Mouse (Mus musculus): ENCODE measurements around the gene Fbxo11. TPM values are rescaled to one million over a fixed set of nuclear protein-coding genes. Genes with fewer than 3 reads are reported as not detected.
A peak's percentile ranks its signal among the peaks of the same experiment; 100 is the strongest.
"Not testable (repeated sequence)": the region's sequence is repeated elsewhere in the genome, so short reads cannot be mapped to it uniquely, and the experiment has no call there.

Fbxo11 gene
- polyA plus RNA-seq, 1 experiment from 2014 or later = 33.6 TPM

GRCm38 (mm10) chr17:87985916-87986315 is 79.2 kb downstream of the Fbxo11 start:
- no peak; the same call in 1 of the 2 replicates for ATAC-seq (replicated peaks)
- H3K36me3 ChIP-seq (replicated peaks) = peaks cover 60% of the 10 kb centered on the region

DNA sequence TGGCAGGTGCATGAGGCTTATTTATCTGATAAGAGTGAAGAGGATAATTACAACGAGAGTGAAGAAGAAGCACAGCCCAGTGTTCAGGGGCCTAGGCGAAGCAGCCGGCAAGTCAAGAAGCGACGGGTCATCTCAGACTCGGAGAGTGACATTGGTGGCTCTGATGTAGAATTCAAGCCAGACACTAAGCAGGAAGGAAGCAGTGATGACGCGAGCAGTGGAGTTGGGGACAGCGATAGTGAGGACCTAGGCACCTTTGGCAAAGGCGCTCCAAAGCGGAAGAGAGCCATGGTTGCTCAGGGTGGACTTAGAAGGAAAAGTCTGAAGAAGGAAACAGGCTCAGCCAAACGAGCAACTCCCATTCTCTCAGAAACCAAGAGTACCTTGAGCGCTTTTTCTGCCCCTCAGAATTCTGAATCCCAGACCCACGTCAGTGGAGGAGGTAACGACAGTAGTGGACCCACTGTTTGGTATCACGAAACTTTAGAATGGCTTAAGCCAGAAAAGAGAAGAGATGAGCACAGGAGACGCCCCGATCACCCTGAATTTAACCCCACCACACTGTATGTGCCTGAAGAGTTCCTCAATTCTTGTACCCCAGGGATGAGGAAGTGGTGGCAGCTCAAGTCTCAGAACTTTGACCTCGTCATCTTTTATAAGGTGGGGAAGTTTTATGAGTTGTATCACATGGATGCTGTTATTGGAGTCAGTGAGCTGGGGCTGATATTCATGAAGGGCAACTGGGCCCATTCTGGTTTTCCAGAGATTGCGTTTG is 80.5 kb downstream of the Fbxo11 start:
- Histone ChIP-seq H3K9ac (no peak overlapping the region), H3K4me3 (no peak overlapping the region), H3K27ac (no peak overlapping the region), H3K4me2 (no peak overlapping the region), H3K4me1 (no peaks in the 10 kb centered on the region), H3K9me3 (no peaks in the 10 kb centered on the region), H3K36me3 (replicated peaks) (peaks cover 53% of the 10 kb centered on the region), H3K27me3 (replicated peaks) (no peaks in the 10 kb centered on the region)
- WGBS = 92% methylated on average over 20 of the region's 20 CpGs
- ATAC-seq (replicated peaks) = no peak

More at GRCm38 (mm10) chr17:87985916-87986315, 79.2 kb downstream of the Fbxo11 start:
- H3K4me2 ChIP-seq = no peak overlapping the region
- H3K4me3 ChIP-seq = no peak overlapping the region
- H3K4me1 ChIP-seq = no peaks in the 10 kb centered on the region
- 81% methylated on average over 8 of the region's 8 CpGs for WGBS
- no peaks in the 10 kb centered on the region for H3K9me3 ChIP-seq
- no peaks in the 10 kb centered on the region for H3K27me3 ChIP-seq (replicated peaks)
- H3K9ac ChIP-seq = no peak overlapping the region
- no peak overlapping the region for H3K27ac ChIP-seq

DNA sequence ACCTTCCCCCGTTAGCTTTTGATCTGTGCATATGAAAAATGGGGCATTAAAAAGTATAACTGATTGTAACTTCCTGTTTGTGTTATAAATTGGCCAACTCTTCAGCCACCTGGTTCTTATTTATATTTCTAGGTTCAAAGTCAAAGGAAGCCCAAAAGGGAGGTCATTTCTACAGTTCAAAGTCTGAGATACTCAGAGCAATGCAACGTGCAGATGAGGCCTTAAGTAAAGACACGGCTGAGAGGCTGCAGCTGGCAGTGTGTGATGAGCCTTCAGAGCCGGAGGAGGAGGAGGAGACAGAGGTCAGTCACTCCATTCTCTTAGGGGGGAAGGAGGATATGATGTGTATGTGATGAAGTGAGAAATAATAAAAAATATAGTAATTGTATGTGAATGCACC is 81.8 kb downstream of the Fbxo11 start:
- 77% methylated on average over 4 of the region's 4 CpGs for WGBS
- no peaks in the 10 kb centered on the region for H3K9me3 ChIP-seq
- no peak overlapping the region for H3K4me2 ChIP-seq
- no peaks in the 10 kb centered on the region for H3K27me3 ChIP-seq (replicated peaks)
- no peaks in the 10 kb centered on the region for H3K4me1 ChIP-seq
- no peak overlapping the region for H3K9ac ChIP-seq
- no peak overlapping the region for H3K27ac ChIP-seq
- ATAC-seq (replicated peaks) = no peak
- H3K36me3 ChIP-seq (replicated peaks) = peaks cover 42% of the 10 kb centered on the region
- H3K4me3 ChIP-seq = no peak overlapping the region

DNA sequence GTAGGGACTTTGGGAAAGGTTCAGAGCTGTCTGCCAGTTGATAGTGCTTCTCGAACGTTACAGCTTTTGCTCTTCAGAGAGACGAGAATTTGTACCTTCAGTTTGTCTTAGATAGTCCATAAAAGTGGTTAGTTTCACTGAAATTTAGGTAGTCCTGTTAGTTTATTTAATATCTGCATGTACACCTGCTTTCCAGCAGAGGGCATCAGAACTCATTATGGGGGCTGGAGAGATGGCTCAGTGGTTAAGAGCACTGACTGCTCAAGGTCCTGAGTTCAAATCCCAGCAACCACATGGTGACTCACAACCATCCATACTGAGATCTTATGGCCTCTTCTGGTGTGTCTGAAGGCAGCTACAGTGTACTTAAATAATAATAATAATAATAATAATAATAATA is 83.0 kb downstream of the Fbxo11 start:
- no peaks in the 10 kb centered on the region for H3K4me1 ChIP-seq
- peaks cover 37% of the 10 kb centered on the region; the same call in 1 of the 2 replicates for H3K36me3 ChIP-seq (replicated peaks)
- H3K27ac ChIP-seq = no peak overlapping the region
- no peak overlapping the region for H3K4me2 ChIP-seq
- H3K4me3 ChIP-seq = no peak overlapping the region
- H3K9me3 ChIP-seq = no peaks in the 10 kb centered on the region
- no peaks in the 10 kb centered on the region for H3K27me3 ChIP-seq (replicated peaks)
- no peak for ATAC-seq (replicated peaks)
- WGBS = 89% methylated on average over 3 of the region's 3 CpGs
- no peak overlapping the region for H3K9ac ChIP-seq

DNA sequence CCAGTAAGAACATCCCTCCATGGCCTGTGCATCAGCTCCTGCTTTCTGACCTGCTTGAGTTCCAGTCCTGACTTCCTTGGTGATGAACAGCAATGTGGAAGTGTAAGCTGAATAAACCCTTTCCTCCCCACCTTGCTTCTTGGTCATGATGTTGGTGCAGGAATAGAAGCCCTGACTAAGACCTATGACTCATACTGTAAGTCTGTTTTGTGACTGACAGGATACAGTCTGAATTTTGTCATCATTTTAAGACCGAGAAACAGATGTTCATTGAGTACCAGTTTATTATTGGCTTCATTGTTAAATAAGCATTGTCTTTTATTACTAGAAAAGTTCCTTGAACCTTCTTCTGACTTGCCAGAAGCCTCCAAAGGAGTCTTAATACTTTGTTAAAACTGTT is 85.4 kb downstream of the Fbxo11 start:
- ATAC-seq (replicated peaks) = not testable (repeated sequence)
- WGBS = 93% methylated on average over 1 of the region's 1 CpGs
- H3K4me1 ChIP-seq = peaks cover 10% of the 10 kb centered on the region

DNA sequence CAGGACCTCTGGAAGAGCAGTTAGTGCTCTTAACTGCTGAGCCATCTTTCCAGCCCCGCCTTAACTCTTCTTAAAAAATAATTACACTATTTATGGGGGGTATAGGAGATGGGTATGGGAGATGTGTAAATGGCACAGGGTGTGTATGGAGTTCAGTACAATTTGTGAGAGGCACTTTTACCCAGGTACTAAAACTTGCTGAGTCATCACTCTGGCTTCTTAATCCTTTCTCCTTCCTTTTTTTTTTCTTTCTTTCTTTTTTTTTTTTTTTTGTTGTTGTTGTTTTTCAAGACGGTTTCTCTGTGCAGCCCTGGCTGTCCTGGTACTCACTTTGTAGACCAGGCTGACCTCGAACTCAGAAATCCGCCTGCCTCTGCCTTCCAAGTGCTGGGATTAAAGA is 88.2 kb downstream of the Fbxo11 start:
- ATAC-seq (replicated peaks); H3K9ac ChIP-seq; H3K27me3 ChIP-seq (replicated peaks); H3K4me2 ChIP-seq; H3K27ac ChIP-seq; H3K4me3 ChIP-seq; H3K36me3 ChIP-seq (replicated peaks); H3K9me3 ChIP-seq: not testable (repeated sequence)
- WGBS = 95% methylated on average over 4 of the region's 4 CpGs
- peaks cover 17% of the 10 kb centered on the region for H3K4me1 ChIP-seq

More for the DNA sequence above, 85.4 kb downstream of the Fbxo11 start:
- H3K4me2 ChIP-seq; H3K27me3 ChIP-seq (replicated peaks); H3K9ac ChIP-seq; H3K4me3 ChIP-seq; H3K27ac ChIP-seq; H3K9me3 ChIP-seq: not testable (repeated sequence)
- peaks cover 19% of the 10 kb centered on the region; the same call in 1 of the 2 replicates for H3K36me3 ChIP-seq (replicated peaks)

- Histone ChIP-seq H3K4me1 (peaks cover 17% of the 10 kb centered on the region), H3K36me3 (replicated peaks) (peaks cover 5% of the 10 kb centered on the region; the same call in 1 of the 2 replicates), H3K9ac (peak overlapping the region; percentile 90), H3K4me3 (peak overlapping the region; percentile 96), H3K27me3 (replicated peaks) (no peaks in the 10 kb centered on the region), H3K9me3 (no peaks in the 10 kb centered on the region), H3K4me2 (peak overlapping the region; percentile 75), H3K27ac (no peak overlapping the region)
- WGBS = 71% methylated on average over 9 of the region's 9 CpGs
- ATAC-seq (replicated peaks) = no peak
Observed at GRCm38 (mm10) chr17:87976154-87976806, 88.8 kb downstream of the Fbxo11 start.

GRCm38 (mm10) chr17:87975229-87975853 is 89.8 kb downstream of the Fbxo11 start:
- WGBS = under 1% methylated on average over 60 of the region's 68 CpGs
- peaks cover 17% of the 10 kb centered on the region for H3K4me1 ChIP-seq
- H3K4me3 ChIP-seq = peak overlapping the region; percentile 96
- H3K9ac ChIP-seq = peak overlapping the region; percentile 90
- H3K4me2 ChIP-seq = peak overlapping the region; percentile 75
- H3K36me3 ChIP-seq (replicated peaks) = no peaks in the 10 kb centered on the region
- H3K27ac ChIP-seq = peak overlapping the region; percentile 85
- no peaks in the 10 kb centered on the region for H3K27me3 ChIP-seq (replicated peaks)
- ATAC-seq (replicated peaks) = peak; percentile 72
- H3K9me3 ChIP-seq = no peaks in the 10 kb centered on the region

DNA sequence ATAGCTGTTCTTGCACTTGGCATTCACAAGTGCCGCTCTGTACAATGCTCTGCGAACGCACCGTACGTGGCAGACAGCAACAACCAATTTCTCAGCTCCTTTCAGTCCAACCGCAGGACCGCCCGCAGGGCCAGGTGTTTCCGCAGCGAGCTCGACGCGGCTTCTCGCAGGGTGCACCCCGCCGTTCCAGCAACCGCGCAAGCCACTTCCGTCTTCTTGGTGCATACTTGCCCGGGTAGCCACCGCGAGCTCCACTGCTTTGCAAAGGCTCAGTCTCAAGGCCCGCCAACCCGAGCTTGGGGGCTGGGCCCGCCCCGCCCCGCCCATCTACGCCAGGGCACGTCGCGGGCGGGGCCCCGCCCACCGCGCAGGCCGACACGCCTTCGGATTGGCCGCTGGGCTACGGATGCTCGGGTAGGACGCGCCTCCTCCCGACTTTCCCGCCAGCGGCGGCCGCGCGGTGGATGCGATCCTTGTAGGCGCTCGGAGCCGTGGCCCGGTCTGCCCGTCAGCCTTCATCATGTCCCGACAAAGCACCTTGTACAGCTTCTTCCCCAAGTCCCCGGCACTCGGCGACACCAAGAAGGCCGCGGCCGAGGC is 90.4 kb downstream of the Fbxo11 start, which contains the start of gene Msh6:
Gene Msh6, plus strand, starts transcription at position 434 of the 600 bp plus-strand sequence.
- peak; percentile 99 for ATAC-seq (replicated peaks)
- WGBS = under 1% methylated on average over 63 of the region's 63 CpGs
- peak within 1 kb of the TSS; percentile 96 for H3K4me3 ChIP-seq

GRCm38 (mm10) chr17:87973261-87974167 is 91.6 kb downstream of the Fbxo11 start:
- peaks cover 17% of the 10 kb centered on the region for H3K4me1 ChIP-seq
- H3K27ac ChIP-seq = no peak overlapping the region
- no peaks in the 10 kb centered on the region for H3K36me3 ChIP-seq (replicated peaks)
- WGBS = 75% methylated on average over 10 of the region's 10 CpGs
- no peak for ATAC-seq (replicated peaks)
- no peak overlapping the region for H3K4me2 ChIP-seq
- no peak overlapping the region for H3K9ac ChIP-seq
- no peaks in the 10 kb centered on the region for H3K9me3 ChIP-seq
- no peaks in the 10 kb centered on the region for H3K27me3 ChIP-seq (replicated peaks)
- H3K4me3 ChIP-seq = no peak overlapping the region

More for the DNA sequence above, 90.4 kb downstream of the Fbxo11 start, which contains the start of gene Msh6:
- Histone ChIP-seq H3K36me3 (replicated peaks) (no peaks in the 10 kb centered on the region), H3K27me3 (replicated peaks) (no peaks in the 10 kb centered on the region), H3K4me1 (peaks cover 17% of the 10 kb centered on the region), H3K4me2 (peak within 1 kb of the TSS; percentile 75), H3K9ac (peak within 1 kb of the TSS; percentile 90), H3K9me3 (no peaks in the 10 kb centered on the region), H3K27ac (peak within 1 kb of the TSS; percentile 85)

- no peak overlapping the region for H3K9ac ChIP-seq
- no peak overlapping the region for H3K27ac ChIP-seq
- no peaks in the 10 kb centered on the region for H3K36me3 ChIP-seq (replicated peaks)
- no peak overlapping the region for H3K4me3 ChIP-seq
- H3K27me3 ChIP-seq (replicated peaks) = no peaks in the 10 kb centered on the region
- peaks cover 17% of the 10 kb centered on the region for H3K4me1 ChIP-seq
- H3K4me2 ChIP-seq = no peak overlapping the region
- ATAC-seq (replicated peaks) = no peak
- WGBS = 88% methylated on average over 5 of the region's 5 CpGs
- H3K9me3 ChIP-seq = no peaks in the 10 kb centered on the region
Observed at GRCm38 (mm10) chr17:87972856-87973255, 92.2 kb downstream of the Fbxo11 start.

All from midbrain, embryonic 15.5 days (tissue).